Mouse (Mus musculus) stomach, postnatal 0 days (tissue): ENCODE data around the gene Asic4.

Source experiments
- CTCF ChIP-seq: IDR thresholded peaks from 2 replicates; pipeline ENCODE4 v1.5.1; 2016; ENCODE audit warnings: antibody characterized with exemption, low read depth, mild to moderate bottlenecking, moderate library complexity
- EP300 ChIP-seq: optimal IDR thresholded peaks from 2 replicates; pipeline ENCODE3; 2016; ENCODE audit warnings: antibody characterized with exemption

DNA sequence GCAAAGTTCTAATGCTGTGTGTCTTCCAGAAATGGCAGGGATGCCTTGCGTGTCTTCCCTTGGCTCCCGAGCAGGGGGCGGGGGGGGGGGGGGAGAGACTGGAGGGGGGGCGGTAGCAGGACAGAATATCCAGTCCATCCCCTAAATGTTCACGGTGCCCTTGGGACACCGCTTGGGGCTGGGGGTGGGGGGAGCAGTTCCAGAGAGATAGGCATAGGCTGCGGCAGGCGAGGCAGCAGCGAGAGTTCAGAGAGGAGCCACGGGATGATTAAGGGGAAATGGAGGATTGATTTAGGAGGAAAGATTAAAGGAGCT lies 7.4 kb downstream of the Asic4 start:
- TF ChIP-seq CTCF (no peak), EP300 (no peak)
